Mouse (Mus musculus): ENCODE measurements around the gene Prkca. TPM values are rescaled to one million over a fixed set of nuclear protein-coding genes. Genes with fewer than 3 reads are reported as not detected.
A peak's percentile ranks its signal among the peaks of the same experiment; 100 is the strongest.

The Prkca gene
- total RNA-seq, 2 experiments from 2014 or later, result 211 to 241 TPM

GRCm38 (mm10) chr11:108215466-108215865 is 128.3 kb downstream of the Prkca start:
- H3K4me3 ChIP-seq, result no peak overlapping the region
- DNase-seq (ENCODE audit: low spot score in 2 of 2), result no peak
- H3K27ac ChIP-seq, result peak overlapping the region; percentile 65; the same call in 1 of the 2 replicates
- TF ChIP-seq CTCF (conservative IDR thresholded peaks at IDR 0.05), result no peak

GRCm38 (mm10) chr11:108214521-108215223 is 129.1 kb downstream of the Prkca start:
- no peak for DNase-seq (ENCODE audit: low spot score in 2 of 2)
- no peak overlapping the region for H3K4me3 ChIP-seq
- no peak for TF ChIP-seq CTCF (conservative IDR thresholded peaks at IDR 0.05)
- H3K27ac ChIP-seq, result peak overlapping the region; percentile 65; the same call in 1 of the 2 replicates

GRCm38 (mm10) chr11:108213783-108214182 is 129.9 kb downstream of the Prkca start:
- DNase-seq (ENCODE audit: low spot score in 2 of 2), result no peak
- H3K4me3 ChIP-seq, result no peak overlapping the region
- no peak for TF ChIP-seq CTCF (conservative IDR thresholded peaks at IDR 0.05)
- peak overlapping the region; percentile 65; the same call in 1 of the 2 replicates for H3K27ac ChIP-seq

GRCm38 (mm10) chr11:108212638-108213037 is 131.1 kb downstream of the Prkca start:
- no peak overlapping the region for H3K4me3 ChIP-seq
- DNase-seq (ENCODE audit: low spot score in 2 of 2), result peak in 1 of 2 experiments; percentile 56
- H3K27ac ChIP-seq, result peak overlapping the region; percentile 65
- TF ChIP-seq CTCF (conservative IDR thresholded peaks at IDR 0.05), result peak; percentile 74

GRCm38 (mm10) chr11:108212030-108212429 is 131.7 kb downstream of the Prkca start:
- peak overlapping the region; percentile 65 for H3K27ac ChIP-seq
- DNase-seq (ENCODE audit: low spot score in 2 of 2), result no peak
- TF ChIP-seq CTCF (conservative IDR thresholded peaks at IDR 0.05), result no peak
- H3K4me3 ChIP-seq, result no peak overlapping the region

- TF ChIP-seq CTCF (conservative IDR thresholded peaks at IDR 0.05), result no peak
- Histone ChIP-seq H3K27ac (no peak overlapping the region), H3K4me3 (no peak overlapping the region)
- DNase-seq (ENCODE audit: low spot score in 2 of 2), result no peak
These were observed 133.0 kb downstream of the Prkca start for GRCm38 (mm10) chr11:108210749-108211148.

- Histone ChIP-seq H3K27ac (no peak overlapping the region), H3K4me3 (no peak overlapping the region)
- TF ChIP-seq CTCF (conservative IDR thresholded peaks at IDR 0.05), result no peak
- DNase-seq (ENCODE audit: low spot score in 2 of 2), result no peak
These were observed 137.1 kb downstream of the Prkca start for GRCm38 (mm10) chr11:108206602-108207001.

- no peak for TF ChIP-seq CTCF (conservative IDR thresholded peaks at IDR 0.05)
- no peak for DNase-seq (ENCODE audit: low spot score in 2 of 2)
- Histone ChIP-seq H3K4me3 (no peak overlapping the region), H3K27ac (no peak overlapping the region; the same call in 1 of the 2 replicates)
These were observed 138.9 kb downstream of the Prkca start for GRCm38 (mm10) chr11:108204895-108205248.

- no peak overlapping the region for H3K4me3 ChIP-seq
These were observed 139.4 kb downstream of the Prkca start for GRCm38 (mm10) chr11:108204202-108204894.

GRCm38 (mm10) chr11:108202835-108203234 is 140.9 kb downstream of the Prkca start:
- Histone ChIP-seq H3K4me3 (no peak overlapping the region), H3K27ac (peak overlapping the region; percentile 25; the same call in 1 of the 2 replicates)
- TF ChIP-seq CTCF (conservative IDR thresholded peaks at IDR 0.05), result no peak
- no peak for DNase-seq (ENCODE audit: low spot score in 2 of 2)

More at GRCm38 (mm10) chr11:108204202-108204894, 139.4 kb downstream of the Prkca start:
- TF ChIP-seq CTCF (conservative IDR thresholded peaks at IDR 0.05), result no peak
- DNase-seq (ENCODE audit: low spot score in 2 of 2), result peak in 1 of 2 experiments; percentile 44
- H3K27ac ChIP-seq, result peak overlapping the region; percentile 4

GRCm38 (mm10) chr11:108200679-108201586 is 142.8 kb downstream of the Prkca start:
- H3K27ac ChIP-seq, result peak overlapping the region; percentile 46
- DNase-seq (ENCODE audit: low spot score in 2 of 2), result no peak
- TF ChIP-seq CTCF (conservative IDR thresholded peaks at IDR 0.05), result no peak

GRCm38 (mm10) chr11:108199429-108199985 is 144.2 kb downstream of the Prkca start:
- no peak overlapping the region for H3K27ac ChIP-seq
- no peak overlapping the region for H3K4me3 ChIP-seq
- TF ChIP-seq CTCF (conservative IDR thresholded peaks at IDR 0.05), result no peak
- no peak for DNase-seq (ENCODE audit: low spot score in 2 of 2)

More at GRCm38 (mm10) chr11:108200679-108201586, 142.8 kb downstream of the Prkca start:
- H3K4me3 ChIP-seq, result no peak overlapping the region
